Mouse (Mus musculus): ENCODE results near the gene Cox19.

DNA sequence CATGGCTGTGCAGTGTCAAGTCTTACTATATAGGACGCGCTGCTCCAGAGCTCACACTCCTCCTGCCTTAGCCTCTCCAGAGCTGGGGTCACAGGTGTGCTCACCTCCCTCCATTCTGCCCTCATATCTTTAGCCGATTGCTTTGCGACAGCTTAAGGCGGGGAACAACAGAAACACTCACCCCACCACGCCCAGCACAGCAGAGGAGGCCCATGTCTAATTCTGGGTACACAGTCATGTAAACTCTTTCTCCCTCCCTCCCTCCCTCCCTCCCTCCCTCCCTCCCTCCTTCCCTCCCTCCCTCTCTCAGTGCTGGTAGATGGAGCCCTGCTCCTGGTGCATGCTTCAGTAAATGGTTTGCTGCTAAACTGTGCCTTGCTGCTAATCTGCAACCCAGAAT, 1.5 kb downstream of the Cox19 start:
- TF ChIP-seq EP300 (IDR thresholded peaks at IDR 0.05) (no peak), CTCF (IDR thresholded peaks at IDR 0.05) (no peak)
